In genomic region chr19:37263943-37264897, GRCm38 (mm10) we compare ENCODE assay signal across 9 mouse cellular contexts. TPM values are rescaled to one million over a fixed set of nuclear protein-coding genes. Genes with fewer than 3 reads are reported as not detected.
DNase-seq lines count a peak whose midpoint lies in the region; ATAC-seq and TF ChIP-seq lines count a peak whose summit lies in the region.
"Had no signal": no experiment of that assay in that cellular context is flagged by ENCODE, and none has a peak within 500 bp of the region (broad histone marks: within the 10 kb centered on the region; RNA-seq: fewer than 3 reads in every experiment).

No protein-coding gene starts in this region.

- no peak for ATAC-seq in midbrain, embryonic 15.5 days (replicated peaks)
- ATAC-seq in kidney, postnatal 0 days (replicated peaks; ENCODE audit: low FRiP score, low read depth): peak; percentile 5; the same call in 1 of the 2 replicates
- ATAC-seq in erythroid progenitor cell, adult 5-6 weeks (replicated peaks; ENCODE audit: low FRiP score, poor library complexity, severe bottlenecking): no peak
- ATAC-seq in midbrain, embryonic 11.5 days (ENCODE audit: low FRiP score): no peak

- H3K9me3 ChIP-seq in midbrain, embryonic 10.5 days (replicated peaks): no peaks in the 10 kb centered on the region
- no peaks in the 10 kb centered on the region for H3K9me3 ChIP-seq in midbrain, embryonic 15.5 days
- H3K9me3 ChIP-seq in kidney, postnatal 0 days (replicated peaks; ENCODE audit: low read length): no peaks in the 10 kb centered on the region
- no peaks in the 10 kb centered on the region for H3K9me3 ChIP-seq in midbrain, embryonic 11.5 days (ENCODE audit: control insufficient read depth, low read length)
- H3K9me3 ChIP-seq: limb, embryonic 15.5 days had no signal

- H3K4me3 ChIP-seq in midbrain, embryonic 10.5 days: no peak overlapping the region
- no peak overlapping the region for H3K4me3 ChIP-seq in midbrain, embryonic 15.5 days
- H3K4me3 ChIP-seq in kidney, postnatal 0 days (replicated peaks; ENCODE audit: low read depth, low read length): no peak overlapping the region
- no peak overlapping the region for H3K4me3 ChIP-seq in midbrain, embryonic 11.5 days (ENCODE audit: low read depth, low read length)
- H3K4me3 ChIP-seq: limb, embryonic 15.5 days had no signal

- no peak for DNase-seq in midbrain, embryonic 10.5 days (ENCODE audit: low spot score)
- peak; percentile 89 for DNase-seq in adrenal gland, adult 2 months
- DNase-seq in fibroblast of lung, adult 2 months (ENCODE audit: low read depth): peak; percentile 94
- peak; percentile 16 for DNase-seq in kidney, postnatal 0 days (ENCODE audit: low spot score)
- DNase-seq in lung, postnatal 36 days: peak; percentile 57
- no peak for DNase-seq in midbrain, embryonic 11.5 days (ENCODE audit: low spot score, missing footprints)

- no peaks in the 10 kb centered on the region for H3K27me3 ChIP-seq in midbrain, embryonic 10.5 days (ENCODE audit: low read depth, poor library complexity, severe bottlenecking)
- no peaks in the 10 kb centered on the region for H3K27me3 ChIP-seq in midbrain, embryonic 15.5 days (replicated peaks)
- H3K27me3 ChIP-seq in kidney, postnatal 0 days (ENCODE audit: insufficient read depth, low read length): no peaks in the 10 kb centered on the region
- H3K27me3 ChIP-seq in midbrain, embryonic 11.5 days (ENCODE audit: control insufficient read depth, insufficient read depth, low read length): no peaks in the 10 kb centered on the region
- H3K27me3 ChIP-seq: limb, embryonic 15.5 days had no signal

- no peak overlapping the region for H3K9ac ChIP-seq in midbrain, embryonic 15.5 days
- no peak overlapping the region for H3K9ac ChIP-seq in kidney, postnatal 0 days (ENCODE audit: low read depth, low read length)
- no peak overlapping the region for H3K9ac ChIP-seq in midbrain, embryonic 11.5 days (ENCODE audit: low read length)
- H3K9ac ChIP-seq: limb, embryonic 15.5 days had no signal

- TF ChIP-seq CTCF in kidney, postnatal 0 days (IDR thresholded peaks at IDR 0.05; ENCODE audit: low read depth): no peak

- peak overlapping the region; percentile 34; the same call in 1 of the 2 replicates for H3K27ac ChIP-seq in midbrain, embryonic 10.5 days (replicated peaks)
- H3K27ac ChIP-seq in midbrain, embryonic 15.5 days: no peak overlapping the region
- H3K27ac ChIP-seq in kidney, postnatal 0 days: no peak overlapping the region
- no peak overlapping the region; the same call in 1 of the 2 replicates for H3K27ac ChIP-seq in midbrain, embryonic 11.5 days (ENCODE audit: low read depth, low read length)
- H3K27ac ChIP-seq: limb, embryonic 15.5 days had no signal

- peaks cover 10% of the 10 kb centered on the region for H3K36me3 ChIP-seq in midbrain, embryonic 10.5 days
- no peaks in the 10 kb centered on the region for H3K36me3 ChIP-seq in midbrain, embryonic 15.5 days (replicated peaks)
- H3K36me3 ChIP-seq in kidney, postnatal 0 days (ENCODE audit: insufficient read depth, low read length): peaks cover 9% of the 10 kb centered on the region; the same call in 1 of the 2 replicates
- no peaks in the 10 kb centered on the region for H3K36me3 ChIP-seq in midbrain, embryonic 11.5 days (ENCODE audit: control insufficient read depth, insufficient read depth, low read length)

- H3K4me1 ChIP-seq in midbrain, embryonic 10.5 days: peaks cover 6% of the 10 kb centered on the region
- no peaks in the 10 kb centered on the region for H3K4me1 ChIP-seq in midbrain, embryonic 15.5 days
- 0 out of 2 replicates have a peak, but pooled peaks cover 4% of the 10 kb centered on the region for H3K4me1 ChIP-seq in kidney, postnatal 0 days (replicated peaks; ENCODE audit: insufficient read depth, low read length)
- peaks cover 2% of the 10 kb centered on the region; the same call in 1 of the 2 replicates for H3K4me1 ChIP-seq in midbrain, embryonic 11.5 days (ENCODE audit: control insufficient read depth, insufficient read depth, low read length)
- H3K4me1 ChIP-seq: limb, embryonic 15.5 days had no signal

- no peak overlapping the region for H3K4me2 ChIP-seq in midbrain, embryonic 15.5 days
- H3K4me2 ChIP-seq in kidney, postnatal 0 days (ENCODE audit: low read length): no peak overlapping the region
- H3K4me2 ChIP-seq in midbrain, embryonic 11.5 days: no peak overlapping the region
- H3K4me2 ChIP-seq: limb, embryonic 15.5 days had no signal

- 77% methylated on average over 23 of the region's 23 CpGs for WGBS in midbrain, embryonic 10.5 days
- WGBS in midbrain, embryonic 15.5 days: 54% methylated on average over 23 of the region's 23 CpGs
- 60% methylated on average over 23 of the region's 23 CpGs for whole genome bisulfite sequencing in kidney, postnatal 0 days
- WGBS in midbrain, embryonic 11.5 days: 77% methylated on average over 23 of the region's 23 CpGs

RNA-seq across cellular contexts. Expression of gene Cpeb3, which starts 55.8 kb away (rescaled TPM):
- 1.2 and 2.0 TPM in 2 replicates for polyA plus RNA-seq in midbrain, embryonic 10.5 days (2016; fragmentation: Nextera tagmentation; extraction: Ambion mirVana)
- 14.1 and 15.1 TPM in 2 replicates for polyA plus RNA-seq in midbrain, embryonic 15.5 days (2015; fragmentation: Nextera tagmentation; extraction: Ambion mirVana)
- 10 to 100 TPM; 17.0 to 17.2 TPM for total RNA-seq in adrenal gland, adult 2 months (2021)
- 26.4 and 31.4 TPM in 2 replicates for polyA plus RNA-seq in adrenal gland, adult 2 months (2012; rRNA removed)
- 2.1 and 2.7 TPM in 2 replicates for polyA plus RNA-seq in kidney, postnatal 0 days (2015; fragmentation: Nextera tagmentation; extraction: Ambion mirVana)
- 39.6 and 42.8 TPM in 2 replicates for total RNA-seq in erythroid progenitor cell, adult 5-6 weeks (2015; ENCODE audit: low replicate concordance)
- total RNA-seq in erythroid progenitor cell, adult 5-6 weeks (2017; ENCODE audit: low replicate concordance): 38.5 and 42.5 TPM in 2 replicates
- polyA plus RNA-seq in midbrain, embryonic 11.5 days (2014; fragmentation: Nextera tagmentation; extraction: Ambion mirVana): 2.9 and 3.1 TPM in 2 replicates

RNA-seq across cellular contexts. Expression of gene March5, which starts 56.9 kb away (rescaled TPM):
- 111 and 115 TPM in 2 replicates for polyA plus RNA-seq in midbrain, embryonic 10.5 days (2016; fragmentation: Nextera tagmentation; extraction: Ambion mirVana)
- polyA plus RNA-seq in midbrain, embryonic 15.5 days (2015; fragmentation: Nextera tagmentation; extraction: Ambion mirVana): 101 and 103 TPM in 2 replicates
- total RNA-seq in adrenal gland, adult 2 months (2021): 100 to 1,000 TPM in 1 of 2 experiments, 10 to 100 TPM in 1; 97.0 to 117 TPM
- polyA plus RNA-seq in adrenal gland, adult 2 months (2012; rRNA removed): 42.9 and 77.8 TPM in 2 replicates
- 96.4 and 98.2 TPM in 2 replicates for polyA plus RNA-seq in kidney, postnatal 0 days (2015; fragmentation: Nextera tagmentation; extraction: Ambion mirVana)
- total RNA-seq in erythroid progenitor cell, adult 5-6 weeks (2015; ENCODE audit: low replicate concordance): 361 and 388 TPM in 2 replicates
- 349 and 424 TPM in 2 replicates for total RNA-seq in erythroid progenitor cell, adult 5-6 weeks (2017; ENCODE audit: low replicate concordance)
- 155 and 159 TPM in 2 replicates for polyA plus RNA-seq in midbrain, embryonic 11.5 days (2014; fragmentation: Nextera tagmentation; extraction: Ambion mirVana)

Comparison
In these comparisons a context has a peak if more than half of its experiments do, and no peak if none do; other contexts are left out.
1. DNase-seq: peak in adrenal gland, adult 2 months (single experiment), fibroblast of lung, adult 2 months (single experiment), kidney, postnatal 0 days (single experiment) and lung, postnatal 36 days (single experiment); none in midbrain, embryonic 10.5 days (single experiment) and midbrain, embryonic 11.5 days (single experiment).